Comparison of ENCODE assay signal across 17 mouse cellular contexts in the genomic region with DNA sequence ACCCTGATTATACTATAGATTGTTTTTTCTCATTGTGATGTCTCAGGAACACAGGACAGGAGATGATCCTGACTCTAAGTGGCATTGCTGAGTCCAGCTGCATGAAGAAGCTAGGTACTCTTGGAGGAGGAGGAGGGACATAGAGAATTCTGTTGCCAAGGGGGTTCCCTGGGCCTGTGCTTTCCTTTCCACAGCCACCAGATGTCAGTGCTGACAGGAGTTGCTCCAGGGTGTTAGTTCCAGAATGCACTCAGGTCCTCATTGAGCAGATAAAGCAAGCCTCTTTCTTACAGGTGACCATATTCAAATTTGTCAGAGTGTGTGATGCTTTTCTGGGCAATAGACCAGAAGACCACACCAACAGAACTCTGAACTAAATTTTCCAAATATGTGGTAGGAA.
DNase-seq lines count a peak whose midpoint lies in the region; ATAC-seq and TF ChIP-seq lines count a peak whose summit lies in the region.
"Had no signal": no experiment of that assay in that cellular context is flagged by ENCODE, and none has a peak within 500 bp of the region (broad histone marks: within the 10 kb centered on the region; RNA-seq: fewer than 3 reads in every experiment).

No protein-coding gene starts in this region.

- peak; percentile 53 for TF ChIP-seq CTCF in heart, postnatal 0 days (IDR thresholded peaks at IDR 0.05; ENCODE audit: low read depth)
- peak; percentile 6; the same call in 1 of the 2 replicates for TF ChIP-seq CTCF in testis, adult 2 months (IDR thresholded peaks at IDR 0.05; ENCODE audit: control insufficient read depth, insufficient read depth, insufficient replicate concordance, low read depth, low read length)

- H3K36me3 ChIP-seq in heart, postnatal 0 days (replicated peaks; ENCODE audit: control insufficient read depth, insufficient read depth, low read length): no peaks in the 10 kb centered on the region
- no peaks in the 10 kb centered on the region for H3K36me3 ChIP-seq in testis, adult 2 months (ENCODE audit: control insufficient read depth, insufficient read depth, low read length)
- H3K36me3 ChIP-seq: embryonic facial prominence, embryonic 15.5 days; G1E; heart, embryonic 12.5 days; limb, embryonic 10.5 days had no signal

- no peak for TF ChIP-seq EP300 in heart, postnatal 0 days (IDR thresholded peaks at IDR 0.05; ENCODE audit: low read depth)

- no peak overlapping the region for H3K9ac ChIP-seq in heart, postnatal 0 days (replicated peaks; ENCODE audit: low read depth, low read length)
- H3K9ac ChIP-seq: embryonic facial prominence, embryonic 15.5 days; heart, embryonic 12.5 days had no signal

- no peak overlapping the region for H3K4me2 ChIP-seq in heart, postnatal 0 days (ENCODE audit: low read depth, low read length)
- H3K4me2 ChIP-seq: embryonic facial prominence, embryonic 15.5 days; heart, embryonic 12.5 days had no signal

- no peaks in the 10 kb centered on the region for H3K9me3 ChIP-seq in heart, postnatal 0 days (replicated peaks; ENCODE audit: control insufficient read depth, low read length)
- H3K9me3 ChIP-seq: embryonic facial prominence, embryonic 15.5 days; G1E; heart, embryonic 12.5 days; limb, embryonic 10.5 days had no signal

- H3K4me3 ChIP-seq in heart, postnatal 0 days (ENCODE audit: low read depth, low read length): no peak overlapping the region
- H3K4me3 ChIP-seq in testis, adult 2 months (ENCODE audit: control insufficient read depth, low read depth, low read length): no peak overlapping the region
- H3K4me3 ChIP-seq: embryonic facial prominence, embryonic 15.5 days; heart, embryonic 12.5 days; limb, embryonic 10.5 days had no signal

- no peak overlapping the region for H3K27ac ChIP-seq in heart, postnatal 0 days (ENCODE audit: low read depth)
- H3K27ac ChIP-seq in testis, adult 2 months (ENCODE audit: control insufficient read depth, insufficient read depth, low read depth, low read length): no peak overlapping the region
- H3K27ac ChIP-seq: embryonic facial prominence, embryonic 15.5 days; limb, embryonic 10.5 days had no signal

- no peak for TF ChIP-seq POLR2A in testis, adult 2 months (IDR thresholded peaks at IDR 0.05; ENCODE audit: control insufficient read depth, low read depth, low read length)

- H3K27me3 ChIP-seq in heart, postnatal 0 days (ENCODE audit: control insufficient read depth, insufficient read depth, low read length): no peaks in the 10 kb centered on the region
- H3K27me3 ChIP-seq in testis, adult 2 months (ENCODE audit: control insufficient read depth, insufficient read depth, low read length): no peaks in the 10 kb centered on the region
- H3K27me3 ChIP-seq: heart, embryonic 12.5 days had no signal

- no peak for ATAC-seq in heart, postnatal 0 days (ENCODE audit: insufficient read depth, low read depth)
- ATAC-seq: hindbrain, embryonic 16.5 days; midbrain, embryonic 16.5 days had no signal

- no peak for DNase-seq in heart, postnatal 0 days (ENCODE audit: low spot score)
- DNase-seq in heart, adult 9 months (ENCODE audit: low spot score in 2 of 2): no peak
- no peak for DNase-seq in testis, postnatal 14 days (ENCODE audit: low spot score)
- peak; percentile 69 for DNase-seq in NIH3T3 (ENCODE audit: low read depth)
- DNase-seq in retina, embryonic 14.5 days (ENCODE audit: low spot score): peak; percentile 55
- no peak for DNase-seq in layer of hippocampus, adult 11-12 months (ENCODE audit: low spot score)
- no peak for DNase-seq in frontal cortex, postnatal 25 days (ENCODE audit: low spot score in 2 of 2)
- DNase-seq: adrenal gland, postnatal 10 days; cerebellum, adult 11-12 months; lung, postnatal 14 days had no signal

- H3K4me1 ChIP-seq in heart, postnatal 0 days (ENCODE audit: control insufficient read depth, insufficient read depth): peaks cover 12% of the 10 kb centered on the region
- peaks cover 10% of the 10 kb centered on the region for H3K4me1 ChIP-seq in testis, adult 2 months (ENCODE audit: control insufficient read depth, insufficient read depth, low read length)

Comparison
In these comparisons a context has a peak if more than half of its experiments do, and no peak if none do; other contexts are left out.
1. DNase-seq: peak in NIH3T3 (single experiment) and retina, embryonic 14.5 days (single experiment); none in heart, postnatal 0 days (single experiment), heart, adult 9 months (0 of 2), testis, postnatal 14 days (single experiment), layer of hippocampus, adult 11-12 months (single experiment) and frontal cortex, postnatal 25 days (0 of 2).